Mouse (Mus musculus): Measurements from ENCODE around the gene Bysl. TPM values are rescaled to one million over a fixed set of nuclear protein-coding genes. Genes with fewer than 3 reads are reported as not detected.
"Not testable (repeated sequence)": the region's sequence is repeated elsewhere in the genome, so short reads cannot be mapped to it uniquely, and the experiment has no call there.

Bysl gene
- total RNA-seq (2021): 10 to 100 TPM; 15.3 to 15.7 TPM
- long read RNA-seq, experiment 1, transcript Bysl-201 (7 exons, 3,854 nt): major isoform, 37 of 44 reads
- long read RNA-seq, experiment 1, partial matches to known transcripts: 2 of 44 reads
- long read RNA-seq, experiment 1, other reads (novel, unspliced or antisense): 5 of 44 reads
- long read RNA-seq, experiment 2, transcript Bysl-201 (7 exons, 3,854 nt): major isoform, 56 of 59 reads
- long read RNA-seq, experiment 2, partial matches to known transcripts: 2 of 59 reads
- long read RNA-seq, experiment 2, other reads (novel, unspliced or antisense): 1 of 59 reads

DNA sequence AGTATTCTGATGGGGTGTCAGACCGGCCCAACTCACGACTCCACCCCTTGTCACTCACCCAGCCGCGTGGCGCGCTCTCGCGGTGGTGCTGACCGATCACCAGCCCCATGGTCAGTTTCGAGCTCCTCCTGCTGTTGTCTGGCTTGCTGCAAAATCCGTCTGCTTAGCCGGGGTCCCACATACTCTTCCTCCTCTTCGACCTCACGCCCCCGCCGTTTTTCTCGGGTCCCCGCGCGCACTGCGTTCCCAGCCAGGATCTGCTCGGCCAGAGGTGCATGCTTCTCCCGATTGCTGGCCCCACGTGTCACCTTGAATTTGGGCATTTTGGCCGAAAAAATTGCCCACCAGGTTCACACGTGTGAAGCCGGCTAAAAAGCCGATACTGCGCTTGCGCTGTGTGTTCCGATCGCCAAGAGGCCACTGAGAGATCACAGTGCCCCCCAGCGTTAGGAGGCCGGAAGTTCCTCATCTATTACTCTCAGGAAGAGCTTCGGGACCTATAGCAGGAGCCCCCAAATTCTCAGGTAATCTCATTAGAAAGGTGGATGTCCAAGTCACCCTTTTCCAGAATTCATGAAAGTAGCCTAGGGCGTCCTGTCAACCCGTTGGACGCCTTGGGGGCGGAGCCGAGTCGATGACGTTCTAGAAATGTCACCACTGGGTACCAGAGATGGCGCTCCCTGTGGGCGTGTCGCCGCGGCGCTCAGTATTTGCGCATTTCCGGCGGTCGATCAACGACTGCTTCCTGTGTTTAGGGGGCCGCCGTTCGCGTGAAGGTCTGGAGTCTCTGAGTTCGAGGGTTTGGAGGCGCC lies at the start of gene Bysl, which contains the start of the genes Med20 and Gm20517:
Gene Bysl (minus strand): TSS at position 644 of the 812 bp plus-strand sequence.
Gene Med20 (plus strand): TSS at position 734 of the 812 bp plus-strand sequence.
Gene Gm20517 (plus strand): TSS at position 741 of the 812 bp plus-strand sequence.
- peak; percentile 93 to 97 for DNase-seq (ENCODE audit: low spot score in 2 of 2)

- no peak for DNase-seq (ENCODE audit: low spot score in 2 of 2)
These were observed 47.5 kb upstream of the Bysl start for GRCm38 (mm10) chr17:47658741-47659243.

DNA sequence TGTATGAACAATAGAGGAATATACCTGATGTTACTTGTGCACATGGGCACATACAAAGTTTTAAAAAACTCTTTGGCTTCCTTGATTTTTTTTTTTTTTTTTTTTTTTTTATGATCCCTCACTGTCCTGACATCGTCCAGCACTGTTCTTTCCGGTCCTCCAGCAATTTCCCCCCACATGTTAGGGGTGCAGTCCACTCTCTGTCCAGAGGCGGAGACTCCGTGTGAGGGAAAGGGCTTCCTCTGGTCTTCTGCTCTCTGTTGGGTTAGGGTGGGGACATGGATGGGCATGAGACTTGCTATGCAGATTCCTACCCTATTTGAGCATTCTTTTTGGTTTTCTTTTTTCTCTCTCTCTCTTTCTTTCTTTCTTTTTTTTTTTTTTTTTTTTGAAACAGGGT lies 46.6 kb upstream of the Bysl start:
- DNase-seq (ENCODE audit: low spot score in 2 of 2): no peak

GRCm38 (mm10) chr17:47655697-47656096 lies 44.4 kb upstream of the Bysl start:
- DNase-seq (ENCODE audit: low spot score in 2 of 2): no peak

DNA sequence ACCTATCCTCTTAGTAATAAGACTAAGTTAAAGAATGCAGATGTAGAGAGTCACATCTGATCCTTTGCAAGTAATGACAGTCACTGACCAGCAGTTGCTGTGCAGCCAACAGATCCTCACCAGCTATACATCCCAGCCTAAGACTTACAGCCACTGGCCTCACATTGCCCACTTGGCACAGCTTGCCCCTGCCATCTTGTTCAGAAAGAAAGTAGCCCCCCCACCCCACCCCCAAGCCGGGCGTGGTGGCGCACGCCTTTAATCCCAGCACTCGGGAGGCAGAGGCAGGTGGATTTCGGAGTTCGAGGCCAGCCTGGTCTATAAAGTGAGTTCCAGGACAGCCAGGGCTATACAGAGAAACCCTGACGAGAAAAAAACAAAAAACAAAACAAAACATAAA lies 43.1 kb upstream of the Bysl start:
- DNase-seq (ENCODE audit: low spot score in 2 of 2): not testable (repeated sequence)

DNA sequence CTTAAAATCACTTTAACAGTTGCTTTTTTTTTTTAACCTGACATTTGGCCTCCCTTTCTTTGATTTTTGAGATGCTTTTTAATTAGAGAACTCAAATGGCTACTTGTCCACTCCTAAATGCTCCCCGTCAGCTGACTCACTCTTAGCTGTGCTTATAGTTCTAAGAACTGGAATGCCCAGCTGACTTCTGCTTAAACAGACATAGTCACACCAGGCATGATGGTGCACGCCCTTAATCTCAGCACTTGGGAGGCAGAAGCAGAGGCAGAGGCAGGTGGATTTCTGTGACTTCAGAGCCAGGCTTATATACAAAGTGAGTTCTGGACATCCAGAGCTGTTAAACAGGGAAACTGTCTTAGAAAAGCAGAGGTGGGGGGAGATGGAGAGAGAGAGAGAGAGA lies 40.7 kb upstream of the Bysl start:
- no peak for DNase-seq (ENCODE audit: low spot score in 2 of 2)

DNA sequence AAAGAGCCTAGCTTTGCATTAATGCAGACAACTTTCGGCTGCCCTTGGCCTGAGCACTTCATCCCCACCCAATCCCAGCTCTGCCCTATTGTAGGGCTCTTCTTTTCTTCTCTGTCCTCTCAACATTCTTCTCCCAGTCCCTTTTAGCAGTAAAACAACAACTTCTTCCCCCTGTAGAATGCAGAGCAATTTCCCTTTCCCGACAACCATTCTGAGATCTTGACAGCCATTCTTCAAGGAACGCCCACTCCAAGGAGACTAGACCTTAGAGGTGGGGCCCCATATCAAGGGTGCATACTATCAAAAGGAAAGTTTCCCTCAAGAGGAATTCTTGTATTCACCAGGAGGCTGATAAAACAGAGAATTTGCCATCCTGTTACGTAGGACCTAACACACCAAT lies 37.7 kb upstream of the Bysl start:
- no peak for DNase-seq (ENCODE audit: low spot score in 2 of 2)

- DNase-seq (ENCODE audit: low spot score in 2 of 2): peak; percentile 35 to 60
These were observed 35.4 kb upstream of the Bysl start for GRCm38 (mm10) chr17:47646683-47647082.

GRCm38 (mm10) chr17:47642992-47643391 lies 31.7 kb upstream of the Bysl start:
- DNase-seq (ENCODE audit: low spot score in 2 of 2): no peak

DNA sequence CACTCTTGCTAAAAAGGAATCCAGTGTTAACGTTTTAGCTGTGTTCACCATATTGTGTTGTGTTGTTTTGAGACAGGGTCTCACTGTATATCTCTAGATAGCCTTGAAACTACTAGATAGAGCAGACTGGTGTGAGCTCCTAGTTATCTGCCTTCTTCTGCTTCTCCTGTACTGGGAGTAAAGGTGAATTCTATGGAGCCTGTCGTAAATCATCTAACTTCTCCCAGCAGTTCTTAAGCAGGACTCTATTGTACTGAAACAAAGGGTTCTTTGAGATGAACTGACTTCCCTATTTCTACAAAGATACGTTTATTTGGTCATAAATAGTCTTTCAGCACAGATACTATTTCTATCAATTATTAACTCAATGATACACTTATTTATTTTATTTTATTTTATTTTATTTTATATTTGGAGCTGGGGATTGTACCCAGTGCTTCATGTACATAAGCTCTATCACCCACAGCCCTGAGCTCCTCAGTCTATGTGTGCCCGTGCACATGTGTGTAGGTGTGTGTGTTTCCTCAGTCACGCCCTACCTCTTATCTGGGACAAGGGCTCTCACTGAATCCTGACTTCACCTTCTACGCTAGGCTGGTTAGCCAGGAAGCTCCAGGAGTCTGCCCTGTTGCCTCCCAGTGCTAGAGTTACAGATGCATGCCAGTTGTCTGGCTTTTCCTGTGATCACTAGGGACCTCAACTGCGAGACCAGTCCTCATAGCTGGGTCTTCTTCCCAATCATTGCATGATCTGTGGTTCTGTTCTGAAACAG lies 22.9 kb upstream of the Bysl start:
- no peak for DNase-seq (ENCODE audit: low spot score in 2 of 2)

DNA sequence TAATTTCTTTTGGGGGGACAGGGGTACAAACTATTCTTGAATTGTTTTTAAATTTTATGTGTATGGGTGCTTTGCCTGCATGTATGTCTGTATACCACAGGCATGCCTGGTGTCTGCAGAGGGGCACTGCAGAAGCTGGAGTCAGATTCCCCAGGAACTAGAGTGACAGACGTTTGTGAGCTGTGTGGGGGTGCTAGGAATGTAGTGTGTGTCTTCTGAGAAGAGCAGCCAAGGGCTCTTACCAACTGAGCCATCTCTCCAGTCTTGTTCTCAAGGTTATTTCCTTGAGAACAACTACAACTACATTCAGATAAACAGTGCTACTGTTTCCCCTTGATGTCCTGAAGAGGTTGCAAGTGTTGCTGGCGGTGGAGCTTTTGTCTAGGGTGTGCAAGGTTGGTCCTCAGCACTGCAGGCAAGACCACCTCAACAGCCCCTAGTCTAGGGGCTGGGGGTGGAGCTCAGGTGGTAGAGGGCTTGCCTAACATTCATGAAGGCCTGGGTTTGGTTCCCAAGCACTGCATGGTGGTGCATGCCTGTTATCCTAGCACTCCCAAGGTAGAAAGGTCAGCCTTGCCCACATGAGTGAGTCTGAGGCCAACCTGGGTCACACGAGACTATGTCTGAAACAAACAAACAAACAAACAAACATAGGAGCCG lies 21.0 kb upstream of the Bysl start:
- DNase-seq (ENCODE audit: low spot score in 2 of 2): no peak

DNA sequence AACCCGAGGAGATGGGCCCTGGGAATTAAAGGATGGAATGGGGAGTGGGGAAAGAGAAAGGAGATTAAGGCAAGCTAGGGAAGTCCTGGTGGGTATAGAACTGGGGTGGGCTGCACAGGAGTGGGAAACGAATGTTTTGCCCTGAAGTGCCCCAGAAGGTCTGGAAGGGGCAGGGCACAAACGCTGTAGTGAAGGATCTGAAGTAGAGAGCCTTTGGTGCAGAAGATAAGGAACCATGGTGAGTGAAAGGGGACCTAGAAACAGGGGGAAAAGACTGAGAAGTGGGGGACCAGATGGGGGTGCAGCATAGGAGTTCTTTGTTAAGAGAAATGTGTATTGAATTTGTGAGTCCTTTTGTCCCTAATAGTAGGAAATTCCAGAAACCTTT lies 19.4 kb upstream of the Bysl start, which contains the start of gene Usp49:
Gene Usp49 (plus strand): TSS at position 13 of the 388 bp plus-strand sequence.
- DNase-seq (ENCODE audit: low spot score in 2 of 2): no peak

DNA sequence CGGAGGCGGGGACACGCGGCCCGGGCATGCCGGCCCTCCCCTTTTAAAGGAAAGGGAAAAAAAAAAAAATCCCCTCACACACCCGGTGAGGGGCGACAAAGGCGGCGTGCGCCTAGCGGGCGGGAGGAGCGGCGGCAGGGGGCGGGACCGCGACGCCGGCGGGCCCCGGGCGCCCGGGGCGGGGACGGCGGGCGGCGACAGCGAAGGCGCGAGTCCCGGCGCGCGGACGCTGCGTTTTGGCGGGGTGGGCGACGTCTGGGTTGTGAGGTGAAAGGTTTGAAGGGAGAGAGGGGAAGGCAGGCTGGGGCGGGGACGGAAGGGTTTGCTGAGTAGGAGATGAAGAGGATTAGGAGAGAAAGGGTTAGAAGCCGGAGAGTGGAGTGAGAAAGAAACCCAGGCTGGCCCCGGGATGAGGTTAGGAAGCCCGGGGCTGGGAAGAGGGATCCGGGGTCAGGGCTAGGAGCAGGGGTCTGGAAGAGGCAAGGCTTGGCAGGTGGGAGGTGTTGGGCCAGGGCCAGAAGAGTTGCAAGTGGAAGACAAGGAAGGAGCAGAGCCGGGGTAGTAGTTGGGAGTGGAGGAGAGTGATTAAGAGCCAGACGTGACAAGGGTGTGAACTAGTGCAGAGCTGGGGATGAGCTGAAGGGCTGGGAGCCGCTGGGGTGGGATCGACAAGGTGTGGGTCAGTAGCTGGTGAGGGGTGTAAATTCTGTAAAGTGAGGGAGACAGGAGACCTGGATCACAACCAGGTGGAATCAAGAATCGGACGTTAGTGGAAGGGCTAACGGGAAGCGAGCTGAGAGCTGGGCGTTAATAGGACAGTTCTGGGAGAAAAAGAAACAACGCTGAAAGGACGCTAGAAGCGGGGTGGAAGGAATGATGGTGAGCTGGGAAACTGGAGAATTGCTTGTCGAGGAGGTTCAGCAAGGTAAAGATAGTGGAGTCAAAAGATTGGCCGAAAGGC lies 18.7 kb upstream of the Bysl start:
- peak in 1 of 2 experiments; percentile 33 for DNase-seq (ENCODE audit: low spot score in 2 of 2)

- DNase-seq (ENCODE audit: low spot score in 2 of 2): peak; percentile 88 to 97
These were observed 17.8 kb upstream of the Bysl start for GRCm38 (mm10) chr17:47628851-47629676.

- no peak for DNase-seq (ENCODE audit: low spot score in 2 of 2)
These were observed 16.5 kb upstream of the Bysl start for GRCm38 (mm10) chr17:47627791-47628190.

DNA sequence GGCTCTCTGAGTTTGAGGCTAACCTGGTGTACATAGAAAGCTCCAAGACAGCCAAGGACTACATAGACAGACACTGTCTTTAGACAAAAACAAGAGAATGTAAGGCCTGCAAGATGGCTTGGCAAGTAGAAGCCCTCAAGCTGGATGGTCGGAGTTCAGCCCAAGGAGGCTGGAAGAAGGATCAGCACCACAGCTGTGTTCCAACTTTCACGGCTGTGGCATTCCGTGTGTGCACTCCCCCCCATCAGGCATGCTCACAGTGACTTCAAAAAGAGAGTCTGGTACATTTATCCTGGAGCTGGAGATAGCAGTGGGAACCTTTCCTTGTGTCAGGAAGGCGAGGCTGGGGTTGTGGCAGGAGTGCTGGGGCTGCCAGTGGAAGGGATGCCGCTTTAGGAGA lies 14.7 kb upstream of the Bysl start:
- no peak for DNase-seq (ENCODE audit: low spot score in 2 of 2)

GRCm38 (mm10) chr17:47625088-47625487 lies 13.8 kb upstream of the Bysl start:
- DNase-seq (ENCODE audit: low spot score in 2 of 2): no peak

GRCm38 (mm10) chr17:47624572-47624971 lies 13.3 kb upstream of the Bysl start:
- DNase-seq (ENCODE audit: low spot score in 2 of 2): not testable (repeated sequence)
